Mouse (Mus musculus) limb, embryonic 11.5 days (tissue): ENCODE measurements around the gene Atg7. TPM values are rescaled to one million over a fixed set of nuclear protein-coding genes. Genes with fewer than 3 reads are reported as not detected.

Experiments used
- ATAC-seq: fragments of 200-750 bp; cut with Nextera tagmentation; 2 replicates; pipeline ENCODE4 v1.8.0; 2017; ENCODE audit warnings: low read depth; ENCODE audit not compliant: insufficient number of reproducible peaks, low FRiP score, low TSS enrichment
- DNase-seq: peaks from one replicate; pipeline ENCODE4 v3.0.0-alpha.2; 2015; ENCODE audit warnings: low spot score
- H3K27ac ChIP-seq: fragments of 300-500 bp; sonication (generic); replicated peaks from 2 replicates; pipeline ENCODE4 v1.5.1; 2014; ENCODE audit warnings: low read depth, mild to moderate bottlenecking, low read length
- H3K27me3 ChIP-seq: fragments of 300-500 bp; sonication (generic); 2 replicates; pipeline ENCODE4 v1.6.1; 2014; ENCODE audit warnings: mild to moderate bottlenecking, low read length, mixed read lengths; ENCODE audit not compliant: control insufficient read depth, insufficient read depth
- H3K36me3 ChIP-seq: fragments of 300-500 bp; sonication (generic); 2 replicates; pipeline ENCODE4 v1.6.1; 2014; ENCODE audit warnings: mild to moderate bottlenecking, low read length, moderate library complexity, mixed read lengths; ENCODE audit not compliant: control insufficient read depth, insufficient read depth
- H3K4me1 ChIP-seq: fragments of 300-500 bp; sonication (generic); 2 replicates; pipeline ENCODE4 v1.6.1; 2014; ENCODE audit warnings: low read length, mixed read lengths; ENCODE audit not compliant: control insufficient read depth, insufficient read depth
- H3K4me2 ChIP-seq: fragments of 300-500 bp; sonication (generic); 2 replicates; pipeline ENCODE4 v1.6.1; 2014; ENCODE audit warnings: low read depth, mild to moderate bottlenecking, moderate library complexity; ENCODE audit not compliant: severe bottlenecking
- H3K4me3 ChIP-seq: fragments of 300-500 bp; sonication (generic); 2 replicates; pipeline ENCODE4 v1.5.1; 2014; ENCODE audit warnings: low read depth, low read length
- H3K9ac ChIP-seq: fragments of 300-500 bp; sonication (generic); 2 replicates; pipeline ENCODE4 v1.6.1; 2014; ENCODE audit warnings: mild to moderate bottlenecking, low read length
- H3K9me3 ChIP-seq: fragments of 300-500 bp; sonication (generic); 2 replicates; pipeline ENCODE4 v1.6.1; 2016; ENCODE audit warnings: low read length; ENCODE audit not compliant: control insufficient read depth
- WGBS: fragments of 180-500 bp; shearing (Covaris S2); extraction: QIAGEN DNeasy Blood & Tissue Kit; methylation state at CpG from one replicate; pipeline ENCODE4 v1.1.7; 2014; 5-methylcytosine and 5-hydroxymethylcytosine counted together
- polyA plus RNA-seq: library from polyadenylated mRNA; unstranded; fragments of >200 nt; fragmentation: Nextera tagmentation; extraction: Ambion mirVana; gene quantifications from 2 replicates; pipeline ENCODE4 v1.2.1, GENCODE M21; 2014

Gene Atg7
- polyA plus RNA-seq, 1 experiment from 2014 or later: 18.9 TPM

- Histone ChIP-seq H3K4me2 (no peak overlapping the region), H3K9me3 (no peaks in the 10 kb centered on the region), H3K36me3 (no peaks in the 10 kb centered on the region), H3K27ac (no peak overlapping the region), H3K4me1 (0 out of 2 replicates have a peak, but pooled peaks cover 8% of the 10 kb centered on the region), H3K4me3 (no peak overlapping the region), H3K27me3 (no peaks in the 10 kb centered on the region), H3K9ac (no peak overlapping the region)
- WGBS: 90% methylated on average over 4 of the region's 4 CpGs
- ATAC-seq (no peak), DNase-seq (no peak)
These were observed 128.6 kb downstream of the Atg7 start for GRCm38 (mm10) chr6:114771502-114771901.

DNA sequence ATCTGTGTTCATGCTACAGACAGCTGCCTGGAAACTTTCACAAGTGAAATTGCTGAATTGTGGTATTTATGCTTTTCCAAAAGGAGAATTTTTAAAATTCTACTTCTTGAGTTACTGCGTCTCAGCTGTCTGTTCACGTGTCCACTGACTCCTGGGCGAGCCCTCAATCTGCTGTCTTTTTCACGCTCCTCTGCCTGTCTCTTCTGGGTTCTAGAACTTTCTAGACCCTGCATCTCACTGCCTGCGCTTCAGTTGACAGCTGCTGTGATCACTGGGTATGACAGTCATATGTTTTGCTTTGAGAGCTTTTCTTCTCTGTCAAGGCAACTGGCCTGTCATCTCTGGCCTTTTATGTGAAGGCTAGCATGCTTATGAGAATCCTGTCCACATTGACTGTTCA is 132.3 kb downstream of the Atg7 start:
- no peak overlapping the region for H3K4me3 ChIP-seq
- H3K9me3 ChIP-seq: no peaks in the 10 kb centered on the region
- no peak overlapping the region for H3K9ac ChIP-seq
- H3K27me3 ChIP-seq: no peaks in the 10 kb centered on the region
- DNase-seq (no peak), ATAC-seq (no peak)
- no peaks in the 10 kb centered on the region for H3K4me1 ChIP-seq
- H3K27ac ChIP-seq: no peak overlapping the region
- H3K36me3 ChIP-seq: no peaks in the 10 kb centered on the region
- no peak overlapping the region for H3K4me2 ChIP-seq
- WGBS: 92% methylated on average over 5 of the region's 5 CpGs

DNA sequence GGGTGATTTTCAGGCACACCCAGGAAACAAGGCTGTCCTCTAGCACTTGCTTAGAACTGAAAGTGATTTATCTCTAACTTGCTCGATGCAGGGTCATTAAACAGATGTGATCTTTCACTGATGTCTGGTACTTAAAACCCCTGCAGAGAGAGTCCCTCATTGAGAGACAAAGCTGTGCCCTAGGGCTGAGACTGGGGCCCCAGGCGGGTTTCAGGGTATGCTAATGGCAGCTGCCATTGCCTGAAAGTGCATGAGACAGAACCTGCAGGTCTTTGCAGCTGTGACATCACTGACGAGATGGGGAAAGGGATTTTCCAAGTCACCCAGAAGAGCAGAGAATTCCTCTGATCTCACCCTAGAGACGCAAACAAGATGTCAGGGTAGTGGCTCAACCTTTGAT is 135.0 kb downstream of the Atg7 start:
- 9% methylated on average over 4 of the region's 4 CpGs for WGBS
- peaks cover 13% of the 10 kb centered on the region for H3K4me1 ChIP-seq
- H3K27ac ChIP-seq: no peak overlapping the region
- no peak overlapping the region for H3K9ac ChIP-seq
- no peaks in the 10 kb centered on the region for H3K36me3 ChIP-seq
- no peaks in the 10 kb centered on the region for H3K27me3 ChIP-seq
- DNase-seq: no peak
- no peak for ATAC-seq
- no peak overlapping the region for H3K4me3 ChIP-seq
- H3K9me3 ChIP-seq: no peaks in the 10 kb centered on the region
- H3K4me2 ChIP-seq: no peak overlapping the region

DNA sequence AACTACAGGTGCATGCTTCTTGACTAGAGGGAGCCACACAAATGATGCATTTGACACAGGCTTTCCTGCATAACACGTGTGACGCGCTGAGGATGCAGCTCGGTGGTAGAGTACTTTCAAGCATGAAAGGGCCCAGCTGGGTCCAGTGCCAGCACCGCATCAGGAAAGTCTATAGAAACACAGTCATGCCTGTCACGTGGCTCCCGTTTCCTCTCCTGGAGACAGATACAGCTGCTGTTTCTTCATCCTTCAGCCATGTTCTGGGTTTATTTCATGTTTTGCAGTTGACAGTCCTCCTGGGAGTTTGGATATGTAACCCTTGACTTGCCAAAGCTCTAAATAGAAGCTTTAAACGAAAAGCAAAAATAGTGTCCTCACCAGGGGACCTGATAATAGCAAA is 135.8 kb downstream of the Atg7 start:
- H3K9me3 ChIP-seq: no peaks in the 10 kb centered on the region
- no peak for ATAC-seq
- H3K27ac ChIP-seq: no peak overlapping the region
- no peaks in the 10 kb centered on the region for H3K36me3 ChIP-seq
- no peak for DNase-seq
- 70% methylated on average over 8 of the region's 8 CpGs for WGBS
- no peak overlapping the region for H3K9ac ChIP-seq
- no peak overlapping the region for H3K4me3 ChIP-seq
- peaks cover 13% of the 10 kb centered on the region for H3K4me1 ChIP-seq
- no peak overlapping the region for H3K4me2 ChIP-seq
- no peaks in the 10 kb centered on the region for H3K27me3 ChIP-seq

GRCm38 (mm10) chr6:114780583-114780982 is 137.7 kb downstream of the Atg7 start:
- H3K36me3 ChIP-seq: no peaks in the 10 kb centered on the region
- no peak overlapping the region for H3K4me3 ChIP-seq
- H3K4me1 ChIP-seq: peaks cover 13% of the 10 kb centered on the region
- no peak overlapping the region for H3K27ac ChIP-seq
- H3K9me3 ChIP-seq: no peaks in the 10 kb centered on the region
- no peak overlapping the region for H3K4me2 ChIP-seq
- no peak for ATAC-seq
- no peaks in the 10 kb centered on the region for H3K27me3 ChIP-seq
- whole genome bisulfite sequencing: 74% methylated on average over 2 of the region's 2 CpGs
- no peak overlapping the region for H3K9ac ChIP-seq
- no peak for DNase-seq

- Histone ChIP-seq H3K9ac (no peak overlapping the region), H3K36me3 (no peaks in the 10 kb centered on the region), H3K9me3 (no peaks in the 10 kb centered on the region), H3K4me3 (no peak overlapping the region), H3K4me1 (peaks cover 13% of the 10 kb centered on the region), H3K27me3 (no peaks in the 10 kb centered on the region), H3K4me2 (no peak overlapping the region), H3K27ac (peak overlapping the region; percentile 43; the same call in 1 of the 2 replicates)
- ATAC-seq (no peak), DNase-seq (peak; percentile 50)
- 33% methylated on average over 11 of the region's 11 CpGs for whole genome bisulfite sequencing
These were observed 138.7 kb downstream of the Atg7 start for GRCm38 (mm10) chr6:114781415-114782240.

DNA sequence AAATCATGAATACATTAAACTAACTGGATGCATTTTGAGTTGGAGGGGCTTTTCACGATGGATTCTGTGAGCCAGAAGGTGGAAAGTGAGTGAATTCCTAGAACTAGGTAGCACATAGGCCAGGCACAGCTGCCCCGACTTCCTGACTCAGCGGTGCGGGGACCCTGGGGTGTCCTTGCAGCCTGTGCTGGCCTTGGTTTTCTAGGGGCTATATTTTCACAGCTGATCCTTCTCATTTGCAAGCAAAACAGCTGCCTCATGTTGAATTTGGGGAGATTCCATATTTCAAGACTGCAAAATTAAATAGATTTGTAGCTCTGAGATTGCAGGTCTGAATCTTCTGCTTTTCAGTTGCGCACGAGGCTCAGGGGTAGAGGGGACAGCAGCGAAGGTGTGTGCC is 139.6 kb downstream of the Atg7 start:
- Histone ChIP-seq H3K4me3 (no peak overlapping the region), H3K4me2 (no peak overlapping the region), H3K4me1 (peaks cover 13% of the 10 kb centered on the region), H3K36me3 (no peaks in the 10 kb centered on the region), H3K9me3 (no peaks in the 10 kb centered on the region), H3K27me3 (no peaks in the 10 kb centered on the region), H3K9ac (no peak overlapping the region), H3K27ac (no peak overlapping the region)
- ATAC-seq (no peak), DNase-seq (no peak)
- WGBS: 85% methylated on average over 7 of the region's 7 CpGs

GRCm38 (mm10) chr6:114786461-114786860 is 143.6 kb downstream of the Atg7 start:
- Histone ChIP-seq H3K4me3 (no peak overlapping the region), H3K27ac (no peak overlapping the region), H3K27me3 (no peaks in the 10 kb centered on the region), H3K4me1 (peaks cover 12% of the 10 kb centered on the region), H3K4me2 (no peak overlapping the region), H3K9me3 (no peaks in the 10 kb centered on the region), H3K36me3 (no peaks in the 10 kb centered on the region), H3K9ac (no peak overlapping the region)
- no peak for DNase-seq
- WGBS: 34% methylated on average over 3 of the region's 3 CpGs
- no peak for ATAC-seq

DNA sequence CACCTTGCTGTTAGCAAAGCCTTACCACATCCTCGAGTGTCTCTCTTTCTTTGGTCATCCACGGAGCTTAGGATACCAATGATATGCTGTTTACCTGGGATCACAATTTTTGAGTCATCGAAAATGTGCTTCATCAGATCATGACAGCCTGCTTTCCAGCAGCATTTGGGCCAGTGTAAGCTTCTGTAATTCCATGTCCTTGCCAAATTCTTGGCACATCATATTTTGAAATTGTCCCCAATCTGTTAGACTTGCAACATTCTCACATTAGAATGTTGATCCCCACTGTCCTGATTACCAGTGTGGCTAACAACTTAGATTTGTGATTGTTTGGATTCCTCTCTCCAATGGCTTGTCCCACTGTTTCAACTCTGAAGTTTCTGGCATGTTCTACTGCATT is 144.7 kb downstream of the Atg7 start:
- WGBS: 79% methylated on average over 3 of the region's 3 CpGs
- Histone ChIP-seq H3K4me1 (0 out of 2 replicates have a peak, but pooled peaks cover 6% of the 10 kb centered on the region), H3K9ac (no peak overlapping the region), H3K27me3 (no peaks in the 10 kb centered on the region), H3K9me3 (no peaks in the 10 kb centered on the region), H3K4me3 (no peak overlapping the region), H3K36me3 (no peaks in the 10 kb centered on the region), H3K27ac (no peak overlapping the region), H3K4me2 (no peak overlapping the region)
- no peak for DNase-seq
- no peak for ATAC-seq
